Mouse (Mus musculus): ENCODE data around the gene Pdcd1lg2. TPM values are rescaled to one million over a fixed set of nuclear protein-coding genes. Genes with fewer than 3 reads are reported as not detected.
A peak's percentile ranks its signal among the peaks of the same experiment; 100 is the strongest.

Gene Pdcd1lg2
- polyA plus RNA-seq, 1 experiment = 1.8 TPM

- no peak overlapping the region for H3K4me3 ChIP-seq (ENCODE audit: insufficient read depth, low read length)
- TF ChIP-seq CTCF (IDR thresholded peaks at IDR 0.05; ENCODE audit: low read depth, low read length) = no peak
- no peak for TF ChIP-seq POLR2A (IDR thresholded peaks at IDR 0.05; ENCODE audit: borderline replicate concordance, low read depth, low read length)
- peaks cover 27% of the 10 kb centered on the region for H3K4me1 ChIP-seq (ENCODE audit: control insufficient read depth, insufficient read depth, low read length)
- no peak overlapping the region for H3K27ac ChIP-seq (ENCODE audit: insufficient read depth, low read depth, low read length)
Measured at GRCm38 (mm10) chr19:29379839-29380603, 30.7 kb upstream of the Pdcd1lg2 start.

GRCm38 (mm10) chr19:29383368-29383767, 27.4 kb upstream of the Pdcd1lg2 start:
- no peak overlapping the region for H3K4me3 ChIP-seq (ENCODE audit: insufficient read depth, low read length)
- peaks cover 31% of the 10 kb centered on the region for H3K4me1 ChIP-seq (ENCODE audit: control insufficient read depth, insufficient read depth, low read length)
- TF ChIP-seq CTCF (IDR thresholded peaks at IDR 0.05; ENCODE audit: low read depth, low read length) (no peak), POLR2A (IDR thresholded peaks at IDR 0.05; ENCODE audit: borderline replicate concordance, low read depth, low read length) (no peak)
- peak overlapping the region; percentile 39; the same call in 1 of the 2 replicates for H3K27ac ChIP-seq (ENCODE audit: insufficient read depth, low read depth, low read length)

- Histone ChIP-seq H3K27ac (ENCODE audit: insufficient read depth, low read depth, low read length) (no peak overlapping the region), H3K4me3 (ENCODE audit: insufficient read depth, low read length) (no peak overlapping the region), H3K4me1 (ENCODE audit: control insufficient read depth, insufficient read depth, low read length) (peaks cover 31% of the 10 kb centered on the region)
- TF ChIP-seq CTCF (IDR thresholded peaks at IDR 0.05; ENCODE audit: low read depth, low read length) = no peak
- no peak for TF ChIP-seq POLR2A (IDR thresholded peaks at IDR 0.05; ENCODE audit: borderline replicate concordance, low read depth, low read length)
Measured at GRCm38 (mm10) chr19:29384412-29384811, 26.3 kb upstream of the Pdcd1lg2 start.

- no peak overlapping the region for H3K4me3 ChIP-seq (ENCODE audit: insufficient read depth, low read length)
- TF ChIP-seq POLR2A (IDR thresholded peaks at IDR 0.05; ENCODE audit: borderline replicate concordance, low read depth, low read length) (no peak), CTCF (IDR thresholded peaks at IDR 0.05; ENCODE audit: low read depth, low read length) (no peak)
- H3K27ac ChIP-seq (ENCODE audit: insufficient read depth, low read depth, low read length) = no peak overlapping the region
- peaks cover 31% of the 10 kb centered on the region for H3K4me1 ChIP-seq (ENCODE audit: control insufficient read depth, insufficient read depth, low read length)
Measured at GRCm38 (mm10) chr19:29384994-29385393, 25.7 kb upstream of the Pdcd1lg2 start.

GRCm38 (mm10) chr19:29385822-29386221, 24.9 kb upstream of the Pdcd1lg2 start:
- Histone ChIP-seq H3K4me3 (ENCODE audit: insufficient read depth, low read length) (no peak overlapping the region), H3K27ac (ENCODE audit: insufficient read depth, low read depth, low read length) (no peak overlapping the region), H3K4me1 (ENCODE audit: control insufficient read depth, insufficient read depth, low read length) (peaks cover 29% of the 10 kb centered on the region)
- TF ChIP-seq POLR2A (IDR thresholded peaks at IDR 0.05; ENCODE audit: borderline replicate concordance, low read depth, low read length) (no peak), CTCF (IDR thresholded peaks at IDR 0.05; ENCODE audit: low read depth, low read length) (no peak)

- TF ChIP-seq POLR2A (IDR thresholded peaks at IDR 0.05; ENCODE audit: borderline replicate concordance, low read depth, low read length) (no peak), CTCF (IDR thresholded peaks at IDR 0.05; ENCODE audit: low read depth, low read length) (no peak)
- H3K4me3 ChIP-seq (ENCODE audit: insufficient read depth, low read length) = no peak overlapping the region
- H3K4me1 ChIP-seq (ENCODE audit: control insufficient read depth, insufficient read depth, low read length) = peaks cover 19% of the 10 kb centered on the region
- no peak overlapping the region for H3K27ac ChIP-seq (ENCODE audit: insufficient read depth, low read depth, low read length)
Measured at GRCm38 (mm10) chr19:29388818-29389217, 21.9 kb upstream of the Pdcd1lg2 start.

GRCm38 (mm10) chr19:29390483-29390882, 20.2 kb upstream of the Pdcd1lg2 start:
- Histone ChIP-seq H3K4me3 (ENCODE audit: insufficient read depth, low read length) (no peak overlapping the region), H3K27ac (ENCODE audit: insufficient read depth, low read depth, low read length) (no peak overlapping the region), H3K4me1 (ENCODE audit: control insufficient read depth, insufficient read depth, low read length) (peaks cover 3% of the 10 kb centered on the region)
- TF ChIP-seq CTCF (IDR thresholded peaks at IDR 0.05; ENCODE audit: low read depth, low read length) (no peak), POLR2A (IDR thresholded peaks at IDR 0.05; ENCODE audit: borderline replicate concordance, low read depth, low read length) (no peak)

- H3K27ac ChIP-seq (ENCODE audit: insufficient read depth, low read depth, low read length) = no peak overlapping the region
- H3K4me1 ChIP-seq (ENCODE audit: control insufficient read depth, insufficient read depth, low read length) = peaks cover 3% of the 10 kb centered on the region
- TF ChIP-seq CTCF (IDR thresholded peaks at IDR 0.05; ENCODE audit: low read depth, low read length) (no peak), POLR2A (IDR thresholded peaks at IDR 0.05; ENCODE audit: borderline replicate concordance, low read depth, low read length) (no peak)
- no peak overlapping the region for H3K4me3 ChIP-seq (ENCODE audit: insufficient read depth, low read length)
Measured at GRCm38 (mm10) chr19:29391279-29391678, 19.4 kb upstream of the Pdcd1lg2 start.

GRCm38 (mm10) chr19:29393333-29393732, 17.4 kb upstream of the Pdcd1lg2 start:
- TF ChIP-seq POLR2A (IDR thresholded peaks at IDR 0.05; ENCODE audit: borderline replicate concordance, low read depth, low read length) (no peak), CTCF (IDR thresholded peaks at IDR 0.05; ENCODE audit: low read depth, low read length) (no peak)
- H3K4me1 ChIP-seq (ENCODE audit: control insufficient read depth, insufficient read depth, low read length) = peaks cover 3% of the 10 kb centered on the region
- H3K27ac ChIP-seq (ENCODE audit: insufficient read depth, low read depth, low read length) = no peak overlapping the region
- no peak overlapping the region for H3K4me3 ChIP-seq (ENCODE audit: insufficient read depth, low read length)

- Histone ChIP-seq H3K27ac (ENCODE audit: insufficient read depth, low read depth, low read length) (no peak overlapping the region), H3K4me1 (ENCODE audit: control insufficient read depth, insufficient read depth, low read length) (peaks cover 3% of the 10 kb centered on the region), H3K4me3 (ENCODE audit: insufficient read depth, low read length) (no peak overlapping the region)
- TF ChIP-seq CTCF (IDR thresholded peaks at IDR 0.05; ENCODE audit: low read depth, low read length) (no peak), POLR2A (IDR thresholded peaks at IDR 0.05; ENCODE audit: borderline replicate concordance, low read depth, low read length) (no peak)
Measured at GRCm38 (mm10) chr19:29394721-29395120, 16.0 kb upstream of the Pdcd1lg2 start.

Data from bone marrow macrophage, adult 2 months (primary cell).